Mouse (Mus musculus): ENCODE measurements around the gene Rbm20. TPM values are rescaled to one million over a fixed set of nuclear protein-coding genes. Genes with fewer than 3 reads are reported as not detected.

The Rbm20 gene
- polyA plus RNA-seq, 1 experiment from 2014 or later = 0.59 TPM

- Histone ChIP-seq H3K27me3 (ENCODE audit: insufficient read depth, low read length) (no peaks in the 10 kb centered on the region), H3K9ac (no peak overlapping the region), H3K9me3 (ENCODE audit: low read depth, low read length) (no peaks in the 10 kb centered on the region), H3K27ac (ENCODE audit: low read depth) (peak overlapping the region; percentile 70), H3K4me1 (ENCODE audit: insufficient read depth) (peaks cover 25% of the 10 kb centered on the region), H3K4me3 (ENCODE audit: low read depth, low read length) (no peak overlapping the region), H3K4me2 (peak overlapping the region; percentile 25), H3K36me3 (ENCODE audit: insufficient read depth) (no peaks in the 10 kb centered on the region)
- ATAC-seq (ENCODE audit: insufficient read depth) (peak; percentile 56), DNase-seq (peak; percentile 76)
- TF ChIP-seq CTCF (IDR thresholded peaks at IDR 0.05; ENCODE audit: low read depth) = no peak
- WGBS = 38% methylated on average over 15 of the region's 15 CpGs
These were observed 175.8 kb downstream of the Rbm20 start for GRCm38 (mm10) chr19:53852699-53853451.

GRCm38 (mm10) chr19:53854978-53855377, 177.9 kb downstream of the Rbm20 start:
- Histone ChIP-seq H3K27me3 (ENCODE audit: insufficient read depth, low read length) (no peaks in the 10 kb centered on the region), H3K36me3 (ENCODE audit: insufficient read depth) (no peaks in the 10 kb centered on the region), H3K4me1 (ENCODE audit: insufficient read depth) (peaks cover 32% of the 10 kb centered on the region), H3K27ac (ENCODE audit: low read depth) (no peak overlapping the region), H3K9me3 (ENCODE audit: low read depth, low read length) (no peaks in the 10 kb centered on the region), H3K4me2 (no peak overlapping the region), H3K9ac (no peak overlapping the region), H3K4me3 (ENCODE audit: low read depth, low read length) (no peak overlapping the region)
- ATAC-seq (ENCODE audit: insufficient read depth) = no peak
- DNase-seq = peak; percentile 49
- 37% methylated on average over 4 of the region's 4 CpGs for WGBS
- no peak for TF ChIP-seq CTCF (IDR thresholded peaks at IDR 0.05; ENCODE audit: low read depth)

GRCm38 (mm10) chr19:53855781-53856180, 178.7 kb downstream of the Rbm20 start:
- Histone ChIP-seq H3K4me1 (ENCODE audit: insufficient read depth) (peaks cover 26% of the 10 kb centered on the region), H3K27me3 (ENCODE audit: insufficient read depth, low read length) (no peaks in the 10 kb centered on the region), H3K4me3 (ENCODE audit: low read depth, low read length) (no peak overlapping the region), H3K36me3 (ENCODE audit: insufficient read depth) (no peaks in the 10 kb centered on the region), H3K9me3 (ENCODE audit: low read depth, low read length) (no peaks in the 10 kb centered on the region), H3K9ac (no peak overlapping the region), H3K27ac (ENCODE audit: low read depth) (no peak overlapping the region), H3K4me2 (no peak overlapping the region)
- 73% methylated on average over 5 of the region's 5 CpGs for WGBS
- DNase-seq (no peak), ATAC-seq (ENCODE audit: insufficient read depth) (no peak)
- TF ChIP-seq CTCF (IDR thresholded peaks at IDR 0.05; ENCODE audit: low read depth) = no peak

GRCm38 (mm10) chr19:53856794-53857193, 179.7 kb downstream of the Rbm20 start:
- no peak for DNase-seq
- H3K4me1 ChIP-seq (ENCODE audit: insufficient read depth) = peaks cover 19% of the 10 kb centered on the region
- no peaks in the 10 kb centered on the region for H3K27me3 ChIP-seq (ENCODE audit: insufficient read depth, low read length)
- WGBS = 82% methylated on average over 9 of the region's 9 CpGs
- H3K9me3 ChIP-seq (ENCODE audit: low read depth, low read length) = no peaks in the 10 kb centered on the region
- no peak overlapping the region for H3K9ac ChIP-seq
- no peak for ATAC-seq (ENCODE audit: insufficient read depth)
- H3K36me3 ChIP-seq (ENCODE audit: insufficient read depth) = no peaks in the 10 kb centered on the region
- no peak overlapping the region for H3K4me3 ChIP-seq (ENCODE audit: low read depth, low read length)
- H3K27ac ChIP-seq (ENCODE audit: low read depth) = no peak overlapping the region
- no peak overlapping the region for H3K4me2 ChIP-seq
- TF ChIP-seq CTCF (IDR thresholded peaks at IDR 0.05; ENCODE audit: low read depth) = no peak

- Histone ChIP-seq H3K9ac (no peak overlapping the region), H3K9me3 (ENCODE audit: low read depth, low read length) (no peaks in the 10 kb centered on the region), H3K4me2 (no peak overlapping the region), H3K27me3 (ENCODE audit: insufficient read depth, low read length) (no peaks in the 10 kb centered on the region), H3K4me3 (ENCODE audit: low read depth, low read length) (no peak overlapping the region), H3K4me1 (ENCODE audit: insufficient read depth) (peaks cover 11% of the 10 kb centered on the region), H3K36me3 (ENCODE audit: insufficient read depth) (no peaks in the 10 kb centered on the region), H3K27ac (ENCODE audit: low read depth) (no peak overlapping the region)
- 59% methylated on average over 6 of the region's 6 CpGs for WGBS
- no peak for TF ChIP-seq CTCF (IDR thresholded peaks at IDR 0.05; ENCODE audit: low read depth)
- peak; percentile 9; the same call in 1 of the 2 replicates for ATAC-seq (ENCODE audit: insufficient read depth)
- peak; percentile 41 for DNase-seq
These were observed 180.9 kb downstream of the Rbm20 start for GRCm38 (mm10) chr19:53857962-53858361.

GRCm38 (mm10) chr19:53859149-53859548, 182.0 kb downstream of the Rbm20 start:
- WGBS = 26% methylated on average over 9 of the region's 9 CpGs
- peak; percentile 53 for DNase-seq
- H3K4me3 ChIP-seq (ENCODE audit: low read depth, low read length) = no peak overlapping the region
- H3K9ac ChIP-seq = no peak overlapping the region
- H3K36me3 ChIP-seq (ENCODE audit: insufficient read depth) = no peaks in the 10 kb centered on the region
- ATAC-seq (ENCODE audit: insufficient read depth) = peak; percentile 59
- no peaks in the 10 kb centered on the region for H3K27me3 ChIP-seq (ENCODE audit: insufficient read depth, low read length)
- H3K4me2 ChIP-seq = peak overlapping the region; percentile 2; the same call in 1 of the 2 replicates
- TF ChIP-seq CTCF (IDR thresholded peaks at IDR 0.05; ENCODE audit: low read depth) = no peak
- peaks cover 8% of the 10 kb centered on the region; the same call in 1 of the 2 replicates for H3K4me1 ChIP-seq (ENCODE audit: insufficient read depth)
- no peaks in the 10 kb centered on the region for H3K9me3 ChIP-seq (ENCODE audit: low read depth, low read length)
- no peak overlapping the region for H3K27ac ChIP-seq (ENCODE audit: low read depth)

GRCm38 (mm10) chr19:53859593-53859992, 182.5 kb downstream of the Rbm20 start:
- DNase-seq = no peak
- Histone ChIP-seq H3K36me3 (ENCODE audit: insufficient read depth) (no peaks in the 10 kb centered on the region), H3K4me2 (no peak overlapping the region), H3K27me3 (ENCODE audit: insufficient read depth, low read length) (no peaks in the 10 kb centered on the region), H3K27ac (ENCODE audit: low read depth) (no peak overlapping the region), H3K4me1 (ENCODE audit: insufficient read depth) (peaks cover 8% of the 10 kb centered on the region; the same call in 1 of the 2 replicates), H3K9ac (no peak overlapping the region), H3K9me3 (ENCODE audit: low read depth, low read length) (no peaks in the 10 kb centered on the region), H3K4me3 (ENCODE audit: low read depth, low read length) (no peak overlapping the region)
- ATAC-seq (ENCODE audit: insufficient read depth) = no peak
- TF ChIP-seq CTCF (IDR thresholded peaks at IDR 0.05; ENCODE audit: low read depth) = no peak
- 64% methylated on average over 7 of the region's 7 CpGs for WGBS
